Mouse (Mus musculus) adrenal gland, adult (tissue): Measurements from ENCODE around the gene Gnat1.

Source experiments
- DNase-seq, 2 experiments: peaks; one replicate each; pipeline ENCODE4 v3.0.0; 2022 to 2023; ENCODE audit warnings: low spot score in 1 of 2; ENCODE audit not compliant: inconsistent age in 2 of 2

Gene Gnat1

DNA sequence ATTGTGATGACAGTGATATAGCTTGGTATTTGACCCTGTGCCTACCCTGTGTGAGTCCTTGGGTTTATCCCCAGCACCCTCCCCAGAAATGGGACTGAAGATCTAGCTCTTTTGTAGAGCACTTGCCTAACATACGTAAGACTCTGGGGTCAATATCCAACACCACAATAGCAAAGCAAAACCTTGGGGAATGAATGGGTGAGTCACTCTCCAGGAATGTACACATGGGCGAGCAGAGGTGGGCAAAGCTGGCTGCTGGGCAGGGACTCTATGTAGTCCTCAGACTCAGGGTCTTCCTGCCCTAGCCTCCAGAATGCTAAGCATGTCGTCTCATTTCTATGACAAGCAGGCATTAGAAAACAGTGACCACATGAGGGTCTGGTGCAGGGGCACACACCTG, 30.7 kb downstream of the Gnat1 start:
- DNase-seq = no peak

DNA sequence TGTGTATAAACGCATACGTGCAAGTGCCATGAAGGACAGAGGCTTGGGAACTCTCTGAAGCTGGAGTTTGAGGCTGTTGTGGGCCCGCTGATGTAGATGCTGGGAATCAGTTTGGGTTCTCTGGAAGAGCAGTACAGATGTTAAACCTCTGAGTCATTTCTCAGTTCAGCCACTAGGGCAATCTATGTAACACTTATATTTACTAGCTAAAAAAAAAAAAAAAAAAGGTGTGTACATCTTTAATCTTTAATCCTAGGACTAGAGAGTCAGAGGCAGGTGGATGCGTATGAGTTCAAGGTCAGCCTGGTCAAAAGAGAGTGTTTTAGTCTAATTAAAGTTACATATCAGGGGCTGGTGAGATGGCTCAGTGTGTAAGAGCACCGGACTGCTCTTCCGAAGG, 32.5 kb downstream of the Gnat1 start:
- DNase-seq = no peak

DNA sequence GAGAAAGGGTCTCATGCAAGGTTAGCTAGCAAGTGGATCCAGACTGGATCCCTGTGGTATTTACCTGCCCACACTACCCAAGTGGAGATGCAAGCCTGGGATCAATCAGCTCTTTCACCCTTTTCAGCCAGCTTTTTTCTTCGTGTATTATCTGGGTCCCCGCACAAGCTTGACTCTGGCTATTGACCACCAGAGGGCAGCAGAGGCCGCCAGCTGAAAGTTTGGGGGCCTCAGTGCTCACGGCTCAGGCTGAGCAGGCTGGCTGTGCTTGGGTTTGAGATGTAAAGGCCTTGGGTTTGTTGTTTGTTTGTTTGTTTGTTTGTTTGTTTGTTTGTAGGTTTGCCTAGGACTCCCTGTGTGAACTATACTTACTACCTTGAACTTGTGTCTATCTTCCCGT, 33.9 kb downstream of the Gnat1 start:
- DNase-seq = peak; percentile 74 to 90

DNA sequence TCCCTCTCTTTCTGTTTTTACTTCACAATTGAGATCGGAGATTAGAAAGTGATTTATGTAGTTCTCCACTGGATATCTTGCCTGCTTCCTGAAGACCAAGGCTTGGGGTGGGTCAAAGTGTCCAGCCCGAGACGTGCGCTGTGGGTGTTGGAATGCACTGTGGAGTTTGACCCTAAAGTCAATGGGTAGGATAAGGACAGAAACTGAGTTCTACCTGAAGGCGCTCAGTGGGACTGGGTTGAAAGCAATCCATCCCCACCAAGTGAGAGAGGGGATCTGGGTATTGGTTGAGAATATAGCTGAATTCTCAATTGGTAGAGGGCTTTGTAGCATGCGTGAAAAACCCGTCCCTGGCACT, 34.4 kb downstream of the Gnat1 start:
- no peak for DNase-seq

DNA sequence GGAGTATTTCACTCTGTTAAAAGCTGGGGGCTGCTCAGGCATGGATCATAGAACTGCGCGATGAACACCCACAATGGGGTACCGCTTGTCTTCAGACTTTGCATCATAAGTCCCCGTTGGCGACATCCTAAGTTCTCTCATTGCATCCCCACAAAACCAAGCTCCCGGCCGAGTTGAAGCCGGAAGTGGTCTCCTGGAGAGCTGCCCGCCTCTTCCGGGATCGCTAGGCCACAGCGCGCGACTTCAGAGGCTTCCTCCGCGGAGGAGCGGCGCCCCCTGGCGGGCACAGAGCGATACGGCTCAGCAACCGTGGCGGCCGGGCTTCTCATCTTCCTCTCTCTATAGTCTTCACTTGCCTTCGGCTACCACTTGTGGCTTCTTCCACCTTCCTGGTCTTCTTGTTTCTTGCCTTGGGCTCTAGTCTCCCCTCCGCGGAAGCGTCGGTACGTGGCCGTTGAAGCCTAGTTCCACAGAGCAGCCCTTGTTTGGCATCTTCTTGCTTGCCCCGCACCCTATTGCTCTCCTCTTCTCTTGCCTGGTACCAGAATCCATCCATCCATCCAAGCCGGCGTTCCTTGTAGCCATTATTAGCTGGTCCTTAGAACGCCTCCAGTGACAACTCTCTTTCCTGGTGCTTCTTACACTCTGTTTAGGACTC, 34.9 kb downstream of the Gnat1 start:
- DNase-seq = peak; percentile 91 to 96

DNA sequence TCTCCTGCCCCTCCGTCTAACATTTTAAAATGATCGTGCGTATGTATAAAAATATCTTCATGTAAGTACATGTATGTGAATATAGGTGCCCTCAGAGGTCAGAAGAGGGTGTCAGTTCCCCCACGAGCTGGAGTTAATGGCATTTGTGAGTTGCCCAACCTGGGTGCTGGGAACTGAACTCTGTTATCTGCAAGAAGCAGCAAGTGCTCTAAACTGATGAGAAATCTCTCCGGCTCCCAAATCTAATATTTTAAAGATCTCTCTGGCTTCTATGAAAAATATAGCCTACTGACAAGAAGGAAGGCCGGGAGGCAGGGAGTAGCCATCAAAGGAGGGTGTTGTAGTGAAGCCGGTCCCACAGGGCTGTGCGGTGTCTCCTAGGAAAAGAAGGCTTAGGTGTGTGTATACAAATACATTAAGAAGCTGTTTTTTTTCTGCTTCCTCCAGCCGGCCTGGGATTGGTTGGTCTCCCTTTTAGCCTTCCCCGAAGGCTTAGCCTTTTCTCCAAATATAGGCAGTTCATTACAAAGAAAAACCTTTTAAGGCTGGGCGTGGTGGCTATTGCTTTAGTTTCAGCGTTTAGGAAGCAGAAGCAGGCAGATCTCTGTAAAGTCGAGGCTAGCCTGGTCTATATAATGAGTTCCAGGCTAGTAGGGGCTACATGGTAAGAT, 35.8 kb downstream of the Gnat1 start:
- peak in 1 of 2 experiments; percentile 40 for DNase-seq

DNA sequence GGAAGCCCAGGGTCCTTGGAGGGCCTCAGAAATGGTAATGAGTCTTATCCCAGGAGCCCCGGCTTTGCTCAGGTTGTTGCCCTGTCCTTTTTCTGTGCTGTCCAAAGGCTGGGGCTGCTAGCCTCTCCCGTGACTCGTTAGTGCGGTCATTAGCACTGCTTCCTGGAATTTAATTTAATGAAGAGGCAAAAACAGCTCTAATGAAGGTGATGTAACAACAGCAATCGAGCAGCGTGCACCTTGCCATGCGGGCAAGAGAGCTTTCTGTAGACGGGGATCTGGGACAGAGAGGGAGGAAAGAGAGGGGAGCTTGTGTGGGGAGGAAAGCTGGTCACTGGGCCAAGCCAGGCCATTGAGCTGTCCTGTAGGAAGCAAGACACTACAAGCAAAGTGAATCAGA, 37.8 kb downstream of the Gnat1 start:
- DNase-seq = peak in 1 of 2 experiments; percentile 36

DNA sequence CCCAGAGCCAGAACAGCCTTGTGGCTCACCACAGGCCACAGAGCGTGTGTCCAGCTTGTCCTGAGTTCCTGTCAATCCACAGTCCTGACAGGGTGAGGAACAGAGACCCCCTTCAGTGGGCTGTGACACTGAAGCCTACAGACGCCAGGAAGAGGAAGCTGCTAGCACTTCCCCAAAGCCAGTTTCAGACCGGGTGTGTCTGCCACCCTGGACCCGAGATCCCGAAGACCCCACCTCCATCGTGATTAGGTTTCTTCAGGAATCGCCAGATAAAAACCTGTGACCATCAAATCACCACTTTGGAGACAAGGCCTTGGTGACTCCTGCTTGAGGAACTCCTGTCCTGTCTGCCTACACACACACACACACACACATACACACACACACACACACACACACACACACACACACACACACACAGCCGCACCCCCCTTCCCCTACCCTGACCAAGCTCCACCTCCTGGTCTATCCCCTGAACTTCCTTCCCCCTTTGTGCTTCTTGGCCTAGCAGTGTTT, 39.2 kb downstream of the Gnat1 start:
- DNase-seq = peak; percentile 29 to 54

DNA sequence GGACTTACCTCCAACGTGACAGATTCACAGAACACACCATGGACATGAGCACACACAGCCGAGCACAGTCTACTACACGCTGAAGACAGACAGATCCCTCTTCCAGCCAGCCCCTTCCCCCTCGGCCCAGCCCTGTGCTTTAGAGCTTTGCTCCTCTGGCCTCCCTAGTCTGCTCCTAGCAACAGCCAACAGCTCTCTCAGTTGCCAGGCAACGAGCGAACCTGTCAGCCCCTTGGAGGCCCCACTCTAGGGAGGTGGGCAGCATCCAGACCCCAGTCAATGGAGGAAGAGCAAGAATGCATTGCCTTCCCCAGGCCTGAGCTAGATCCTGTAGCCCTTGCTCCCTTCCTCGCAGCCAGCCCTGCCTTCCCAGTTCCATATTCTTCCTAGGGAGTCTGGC, 42.4 kb downstream of the Gnat1 start:
- DNase-seq = no peak

DNA sequence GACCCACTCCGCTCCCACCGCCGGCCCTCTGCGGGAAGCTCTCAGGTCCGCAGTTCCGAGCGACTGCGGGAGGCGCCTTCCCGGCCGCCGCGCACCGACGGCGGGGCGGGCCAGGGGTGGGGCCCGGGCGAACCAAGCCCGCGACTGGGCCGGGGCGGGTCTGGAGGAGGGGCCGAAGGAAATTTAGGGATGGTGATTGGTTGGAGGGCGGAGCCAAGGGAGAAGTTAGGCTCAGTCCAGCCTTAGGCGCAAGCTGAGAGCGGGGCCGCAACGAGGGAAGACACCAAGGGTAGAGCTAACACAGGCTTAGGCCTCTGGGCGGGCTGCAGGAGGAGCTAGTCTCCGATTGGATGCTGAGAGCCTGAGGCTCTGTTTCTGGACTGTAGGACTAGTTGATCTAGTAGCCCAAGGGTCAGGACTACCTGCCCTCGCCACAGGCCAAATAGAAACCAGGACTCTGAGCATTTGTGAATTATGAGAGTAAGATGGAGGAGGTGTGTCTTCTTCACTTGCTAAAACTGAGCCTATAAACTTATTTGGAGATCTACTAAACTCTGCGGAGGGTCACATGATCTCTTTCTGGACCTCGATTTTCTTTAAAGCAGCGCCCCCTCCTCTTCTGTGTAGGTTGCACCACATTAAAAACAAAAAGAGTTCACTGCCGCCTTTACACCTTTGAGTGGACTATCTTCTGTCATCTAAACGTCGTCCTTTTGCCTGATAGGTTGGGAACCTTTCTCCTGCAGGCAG, 44.1 kb downstream of the Gnat1 start, which contains the start of gene Gnai2:
TSS of gene Gnai2 (minus strand) at position 89 of the 750 bp plus-strand sequence.
- DNase-seq = peak; percentile 99

DNA sequence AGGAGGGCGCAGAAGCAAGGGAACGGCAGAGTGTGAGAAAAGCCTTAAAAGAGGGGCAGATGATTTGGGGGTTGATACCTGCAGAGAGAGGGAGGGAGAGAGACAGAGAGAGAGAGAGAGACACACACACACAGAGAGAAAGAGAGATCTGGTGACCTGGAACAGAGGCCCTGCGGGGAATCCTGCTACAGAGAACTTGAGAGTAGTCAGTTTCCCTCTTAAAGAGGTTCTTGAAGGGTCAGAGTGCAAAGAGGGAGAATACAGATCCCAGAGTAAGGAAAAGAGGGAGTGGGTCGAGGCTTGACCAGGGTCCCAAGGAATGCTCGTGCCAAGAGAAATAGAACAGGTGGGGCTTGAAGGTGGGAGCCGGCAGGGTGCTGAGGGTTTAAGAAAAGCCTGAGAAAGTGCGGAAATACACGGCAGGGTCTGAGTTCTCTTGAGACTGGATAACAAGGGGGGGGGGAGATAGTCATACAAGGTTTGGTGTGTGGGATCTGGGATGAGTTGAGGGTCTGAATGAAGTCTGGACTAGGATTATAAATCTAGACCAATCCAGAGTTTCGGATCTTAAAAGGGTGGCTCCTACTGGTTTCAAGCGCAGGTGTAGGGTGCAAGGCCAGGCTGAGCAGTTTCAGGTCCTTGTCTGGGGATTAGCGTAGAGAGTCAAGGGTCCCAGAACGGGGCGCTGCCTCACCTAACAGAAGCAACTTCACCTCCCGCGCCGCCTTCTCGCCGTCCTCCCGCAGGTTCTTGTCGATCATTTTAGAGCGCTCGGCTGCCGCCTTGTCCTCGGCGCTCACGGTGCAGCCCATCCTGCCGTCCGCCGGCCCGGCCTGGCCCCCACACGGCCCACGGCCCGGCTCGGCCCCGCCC, 44.9 kb downstream of the Gnat1 start:
- DNase-seq = peak in 1 of 2 experiments; percentile 65

DNA sequence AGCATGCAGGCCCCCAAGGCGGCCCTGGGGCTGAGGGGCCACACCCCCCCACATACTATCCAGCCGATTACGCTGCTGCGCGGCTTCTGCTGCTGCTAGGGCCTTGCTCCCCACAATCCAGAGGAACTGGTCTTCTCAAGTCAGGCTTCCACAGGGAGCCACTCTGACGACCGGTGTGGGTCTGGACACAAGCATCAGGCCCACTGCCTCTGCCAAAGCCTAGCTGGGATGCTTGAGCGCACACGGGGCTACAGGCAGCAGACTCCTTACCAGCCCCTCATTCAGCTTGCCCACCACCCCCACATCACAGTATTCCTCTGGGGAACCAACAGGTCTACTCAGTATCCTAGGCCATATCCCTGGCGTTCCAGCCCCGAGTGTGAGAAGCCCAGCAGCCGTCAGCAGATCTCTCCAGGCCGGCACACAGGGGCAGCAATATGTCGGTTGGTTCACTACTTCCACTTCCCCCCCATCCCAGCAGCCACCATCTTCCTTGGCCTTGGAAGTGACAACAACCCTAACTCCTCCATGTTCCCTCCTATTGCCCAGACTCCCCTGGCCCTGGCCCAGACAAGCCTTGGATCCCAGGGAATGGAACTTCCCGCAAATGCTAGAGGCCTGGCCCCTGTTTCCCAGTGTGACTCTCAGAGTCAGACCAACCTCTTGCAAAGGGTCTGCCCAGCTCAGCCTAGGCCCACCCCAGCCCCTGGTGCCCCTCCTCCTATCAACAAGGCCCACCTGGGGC, 45.7 kb downstream of the Gnat1 start:
- DNase-seq = peak; percentile 61 to 81

DNA sequence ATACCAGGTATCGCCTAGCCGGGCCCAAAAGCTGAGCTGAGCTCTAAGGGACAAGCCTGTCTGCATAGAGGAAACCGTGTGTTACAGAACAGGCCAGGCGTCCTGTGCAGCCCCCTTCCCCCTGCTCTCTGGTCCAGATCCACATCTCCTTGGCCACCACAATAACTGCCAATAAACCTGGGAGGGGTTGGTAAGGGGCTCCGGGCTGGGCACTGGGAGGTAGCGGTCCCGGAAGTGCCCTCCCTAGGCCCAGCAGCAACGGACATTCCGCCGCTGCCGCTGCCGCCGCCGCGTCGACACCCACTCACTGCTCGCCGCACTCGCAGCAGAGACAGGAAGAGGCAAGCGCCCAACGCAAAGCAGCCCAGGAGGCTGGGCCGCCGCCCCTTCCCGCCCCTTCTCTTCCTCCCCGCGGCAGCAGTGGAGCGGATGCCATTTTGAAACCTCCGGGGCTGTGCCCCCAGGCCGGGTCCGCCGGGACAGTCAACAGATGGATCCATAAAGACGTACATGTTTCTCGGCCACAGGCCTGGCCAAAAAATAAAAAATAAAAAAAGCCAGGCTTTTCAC, 46.3 kb downstream of the Gnat1 start:
- DNase-seq = peak; percentile 90 to 94

DNA sequence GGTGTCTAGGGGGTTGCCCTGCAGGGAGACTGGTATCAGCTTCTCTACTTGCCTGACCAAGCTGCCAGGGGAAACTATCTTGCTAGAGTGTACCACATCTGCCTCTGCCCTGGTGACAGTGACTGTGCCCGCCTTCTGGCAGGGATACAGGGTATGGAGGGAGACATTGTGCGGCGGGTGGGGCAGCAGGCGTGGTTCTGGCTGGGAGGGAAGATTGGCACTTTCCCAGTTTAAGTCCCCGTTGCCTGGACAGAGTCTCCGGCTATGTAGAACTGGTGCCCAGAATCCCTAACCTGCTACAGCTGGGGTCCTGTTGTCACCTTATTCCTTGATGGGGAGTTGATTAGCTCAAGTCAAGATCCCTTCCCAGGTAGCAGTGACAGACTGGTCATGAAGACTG, 47.0 kb downstream of the Gnat1 start:
- peak; percentile 67 to 79 for DNase-seq

DNA sequence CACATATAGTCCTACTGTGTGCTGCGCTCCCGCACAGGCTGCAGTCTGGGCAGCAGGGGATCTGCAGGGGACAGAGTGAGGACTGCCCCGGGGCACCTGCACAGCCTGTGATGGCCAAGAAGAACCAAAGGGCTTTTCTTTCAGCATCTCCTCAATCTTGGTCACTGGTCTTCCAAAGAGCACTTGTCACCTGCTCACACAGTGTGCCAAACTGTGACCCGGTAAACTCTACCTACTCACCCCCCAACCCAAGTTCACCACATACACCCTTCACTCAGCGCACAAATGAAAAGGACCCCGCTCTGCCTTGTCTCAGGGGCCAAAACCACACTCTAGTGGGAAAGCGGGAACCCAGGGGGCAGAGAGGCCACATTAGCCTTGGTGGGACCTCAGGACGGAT, 47.7 kb downstream of the Gnat1 start:
- DNase-seq = peak in 1 of 2 experiments; percentile 36

DNA sequence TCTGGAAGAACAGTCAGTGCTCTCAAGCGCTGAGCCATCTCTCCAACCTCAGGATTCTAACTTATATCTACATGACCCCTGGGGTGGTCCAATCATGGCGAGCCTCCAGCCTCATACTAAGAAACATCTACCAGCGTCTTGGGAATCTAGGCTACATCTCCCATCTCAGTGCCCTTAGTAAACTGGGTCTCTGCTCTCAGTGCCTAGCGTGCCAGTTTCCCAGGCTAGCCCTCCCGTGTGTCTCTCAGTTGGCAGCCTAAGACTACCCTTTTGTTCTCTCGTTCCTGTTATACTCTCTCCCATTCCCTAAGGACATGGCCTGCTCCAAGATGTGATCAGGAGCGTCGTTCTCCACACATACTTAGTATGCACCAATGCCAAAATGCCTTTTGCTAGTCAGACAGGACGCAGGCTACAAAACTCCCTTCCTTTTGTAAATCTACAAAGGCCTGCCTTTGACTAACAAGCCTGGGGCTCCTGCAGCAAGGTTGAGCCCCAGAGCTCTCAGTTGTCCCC, 48.1 kb downstream of the Gnat1 start:
- no peak for DNase-seq

DNA sequence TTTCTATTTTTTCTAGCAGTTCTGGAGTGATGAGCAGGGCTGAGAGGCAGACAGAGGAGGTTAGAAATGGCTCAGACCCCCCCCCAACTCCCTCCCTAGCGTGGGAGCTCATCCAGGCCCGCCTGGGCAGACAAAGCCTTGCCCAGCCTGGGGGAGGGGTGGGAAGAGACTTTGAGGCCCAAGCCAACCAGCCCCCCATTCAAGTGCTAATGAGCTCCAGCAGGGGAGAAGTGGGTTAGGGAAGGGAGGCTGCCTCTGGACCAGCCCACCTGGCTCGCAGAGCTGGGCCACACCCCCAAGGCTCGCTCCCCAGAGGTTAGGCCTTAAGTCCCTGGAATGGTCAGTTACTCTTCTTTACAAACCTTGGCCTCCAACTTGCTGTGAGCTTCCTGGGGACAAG, 48.9 kb downstream of the Gnat1 start:
- peak in 1 of 2 experiments; percentile 46 for DNase-seq

DNA sequence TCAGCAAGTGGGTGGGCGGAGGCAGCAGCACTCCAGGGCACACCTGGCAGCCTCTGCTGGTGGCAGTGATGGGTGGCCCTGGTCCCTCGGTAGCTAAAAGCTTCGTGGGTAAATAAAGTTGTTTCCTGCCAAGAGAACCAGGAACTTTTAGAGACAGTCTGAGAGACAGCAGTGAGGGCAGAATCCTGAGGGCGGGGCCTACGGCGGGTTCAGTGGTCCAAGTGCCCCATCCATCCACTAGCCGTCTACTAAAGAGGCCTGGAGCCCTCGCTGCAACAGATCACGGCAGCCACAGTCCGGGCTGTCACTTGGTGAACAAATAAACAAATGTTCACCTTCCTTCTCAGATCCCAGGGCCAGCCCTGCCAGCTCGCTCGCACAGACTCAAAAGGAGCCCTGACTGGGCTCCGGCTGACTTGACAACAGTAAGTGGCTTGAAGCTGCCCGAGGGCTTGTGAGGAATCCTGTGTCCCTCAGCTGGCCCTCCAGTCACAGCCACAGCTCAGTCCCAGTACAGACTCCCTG, 49.5 kb downstream of the Gnat1 start:
- DNase-seq = peak in 1 of 2 experiments; percentile 47

DNA sequence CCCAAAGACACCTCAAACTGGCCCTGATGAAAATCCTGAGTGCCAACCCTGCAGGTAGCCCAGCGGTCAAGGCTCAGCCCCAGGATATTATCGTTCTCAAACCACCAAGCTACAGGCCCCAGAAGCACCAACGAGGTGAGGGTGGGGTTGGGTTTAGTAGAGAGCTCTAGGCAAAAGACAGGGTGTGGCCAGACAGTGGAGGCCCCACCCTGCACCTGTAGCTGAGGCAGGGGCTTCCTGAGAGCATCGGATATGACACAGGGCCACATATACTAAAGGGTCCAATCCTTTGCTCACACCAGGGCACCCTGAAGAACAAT, 50.1 kb downstream of the Gnat1 start:
- no peak for DNase-seq
